9 mouse cellular contexts compared by ENCODE assay signal in the genomic region with DNA sequence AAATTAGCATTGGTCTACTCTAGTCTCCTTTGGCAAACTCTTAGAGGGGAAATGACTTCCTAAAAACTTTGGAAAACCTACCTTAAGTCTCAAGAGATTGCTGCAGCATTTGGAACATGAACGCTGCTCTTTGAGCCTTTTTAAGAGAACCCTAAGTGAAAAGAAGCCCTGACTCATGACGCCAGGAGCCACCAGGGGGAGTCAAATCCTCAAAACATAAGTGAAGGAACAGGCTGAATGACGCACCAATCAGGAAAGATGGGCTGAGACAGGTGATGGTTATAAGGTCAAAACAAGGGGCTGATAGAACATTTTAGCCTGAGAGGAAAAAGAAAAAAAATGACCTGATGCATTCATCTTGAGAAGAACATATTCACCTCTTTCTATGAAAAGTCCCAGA.
A peak's percentile ranks its signal among the peaks of the same experiment; 100 is the strongest.
DNase-seq lines count a peak whose midpoint lies in the region; ATAC-seq and TF ChIP-seq lines count a peak whose summit lies in the region.
"Had no signal": no experiment of that assay in that cellular context is flagged by ENCODE, and none has a peak within 500 bp of the region (broad histone marks: within the 10 kb centered on the region; RNA-seq: fewer than 3 reads in every experiment).

No protein-coding gene starts in this region.

- TF ChIP-seq CTCF in forebrain, postnatal 0 days (IDR thresholded peaks at IDR 0.05; ENCODE audit: low read depth) = peak; percentile 89
- peak; percentile 77 for TF ChIP-seq CTCF in kidney, adult 2 months (conservative IDR thresholded peaks at IDR 0.05; ENCODE audit: insufficient read depth, insufficient read length, low read depth, low read length)
- no peak for TF ChIP-seq CTCF in thymus, adult 2 months (IDR thresholded peaks at IDR 0.05; ENCODE audit: borderline replicate concordance, control insufficient read depth, extremely low read depth, insufficient read depth, low read length, poor library complexity)

- no peak for TF ChIP-seq POLR2A in kidney, adult 2 months (IDR thresholded peaks at IDR 0.05; ENCODE audit: low read depth, low read length)
- no peak for TF ChIP-seq POLR2A in thymus, adult 2 months (IDR thresholded peaks at IDR 0.05; ENCODE audit: control insufficient read depth, extremely low read depth, insufficient read depth, low read length, poor library complexity)

- peaks cover 5% of the 10 kb centered on the region; the same call in 1 of the 2 replicates for H3K4me1 ChIP-seq in midbrain, embryonic 10.5 days
- no peaks in the 10 kb centered on the region for H3K4me1 ChIP-seq in midbrain, embryonic 13.5 days (replicated peaks)
- no peaks in the 10 kb centered on the region for H3K4me1 ChIP-seq in forebrain, postnatal 0 days (ENCODE audit: insufficient read depth)
- no peaks in the 10 kb centered on the region for H3K4me1 ChIP-seq in kidney, adult 2 months (ENCODE audit: control insufficient read depth, insufficient read depth, low read length)
- peaks cover 8% of the 10 kb centered on the region for H3K4me1 ChIP-seq in limb, embryonic 10.5 days
- H3K4me1 ChIP-seq in neural tube, embryonic 13.5 days (replicated peaks) = no peaks in the 10 kb centered on the region
- H3K4me1 ChIP-seq in thymus, adult 2 months (replicated peaks; ENCODE audit: control insufficient read depth, insufficient read depth, low read length) = peaks cover 5% of the 10 kb centered on the region
- H3K4me1 ChIP-seq: embryonic facial prominence, embryonic 13.5 days had no signal

- no peaks in the 10 kb centered on the region for H3K27me3 ChIP-seq in midbrain, embryonic 10.5 days (ENCODE audit: low read depth, poor library complexity, severe bottlenecking)
- no peaks in the 10 kb centered on the region for H3K27me3 ChIP-seq in midbrain, embryonic 13.5 days
- no peaks in the 10 kb centered on the region for H3K27me3 ChIP-seq in forebrain, postnatal 0 days (ENCODE audit: insufficient read depth, low read length)
- no peaks in the 10 kb centered on the region for H3K27me3 ChIP-seq in kidney, adult 2 months (replicated peaks; ENCODE audit: control insufficient read depth, insufficient read depth, low read length)
- 0 out of 2 replicates have a peak, but pooled peaks cover 2% of the 10 kb centered on the region for H3K27me3 ChIP-seq in limb, embryonic 10.5 days (ENCODE audit: low read depth, poor library complexity, severe bottlenecking)
- H3K27me3 ChIP-seq in neural tube, embryonic 13.5 days = no peaks in the 10 kb centered on the region
- H3K27me3 ChIP-seq in thymus, adult 2 months (ENCODE audit: control insufficient read depth, insufficient read depth, low read length) = no peaks in the 10 kb centered on the region
- H3K27me3 ChIP-seq: embryonic facial prominence, embryonic 13.5 days had no signal

- H3K9me3 ChIP-seq in midbrain, embryonic 10.5 days (replicated peaks) = no peaks in the 10 kb centered on the region
- H3K9me3 ChIP-seq in midbrain, embryonic 13.5 days = no peaks in the 10 kb centered on the region
- H3K9me3 ChIP-seq in forebrain, postnatal 0 days (ENCODE audit: low read length) = no peaks in the 10 kb centered on the region
- H3K9me3 ChIP-seq in limb, embryonic 10.5 days (replicated peaks) = no peaks in the 10 kb centered on the region
- H3K9me3 ChIP-seq in neural tube, embryonic 13.5 days = no peaks in the 10 kb centered on the region
- H3K9me3 ChIP-seq: embryonic facial prominence, embryonic 13.5 days had no signal

- ATAC-seq in midbrain, embryonic 13.5 days = no peak; the same call in 1 of the 2 replicates
- ATAC-seq in forebrain, postnatal 0 days = peak; percentile 74
- ATAC-seq in neural tube, embryonic 13.5 days (ENCODE audit: low read depth) = peak; percentile 50; the same call in 1 of the 2 replicates

- 11% methylated on average over 3 of the region's 3 CpGs for WGBS in midbrain, embryonic 10.5 days
- WGBS in midbrain, embryonic 13.5 days = 8% methylated on average over 3 of the region's 3 CpGs
- 4% methylated on average over 3 of the region's 3 CpGs for WGBS in forebrain, postnatal 0 days
- WGBS in kidney, adult 2 months = 6% methylated on average over 3 of the region's 3 CpGs
- WGBS in limb, embryonic 10.5 days = 6% methylated on average over 3 of the region's 3 CpGs
- WGBS in neural tube, embryonic 13.5 days = 10% methylated on average over 3 of the region's 3 CpGs
- WGBS in thymus, adult 2 months = 13% methylated on average over 3 of the region's 3 CpGs

- no peak overlapping the region for H3K9ac ChIP-seq in midbrain, embryonic 13.5 days (replicated peaks)
- no peak overlapping the region for H3K9ac ChIP-seq in forebrain, postnatal 0 days
- H3K9ac ChIP-seq in neural tube, embryonic 13.5 days = no peak overlapping the region
- H3K9ac ChIP-seq: embryonic facial prominence, embryonic 13.5 days had no signal

- H3K4me3 ChIP-seq in midbrain, embryonic 10.5 days = no peak overlapping the region
- no peak overlapping the region for H3K4me3 ChIP-seq in midbrain, embryonic 13.5 days (replicated peaks)
- H3K4me3 ChIP-seq in forebrain, postnatal 0 days (ENCODE audit: low read depth, low read length) = no peak overlapping the region
- H3K4me3 ChIP-seq in kidney, adult 2 months (ENCODE audit: insufficient read depth, low read depth, low read length) = no peak overlapping the region
- no peak overlapping the region for H3K4me3 ChIP-seq in limb, embryonic 10.5 days
- H3K4me3 ChIP-seq in neural tube, embryonic 13.5 days = no peak overlapping the region
- H3K4me3 ChIP-seq in thymus, adult 2 months (ENCODE audit: control insufficient read depth, insufficient read depth, low read length) = no peak overlapping the region
- H3K4me3 ChIP-seq: embryonic facial prominence, embryonic 13.5 days had no signal

- DNase-seq in midbrain, embryonic 10.5 days (ENCODE audit: low spot score) = peak; percentile 62
- peak; percentile 44 for DNase-seq in cerebellum, adult 11 months
- DNase-seq in forebrain, postnatal 0 days = peak; percentile 88
- peak; percentile 79 for DNase-seq in kidney, adult 2 months
- DNase-seq in limb, embryonic 10.5 days (ENCODE audit: low spot score) = peak; percentile 76
- DNase-seq in thymus, adult 2 months = peak; percentile 67

- H3K27ac ChIP-seq in midbrain, embryonic 10.5 days (replicated peaks) = no peak overlapping the region
- H3K27ac ChIP-seq in midbrain, embryonic 13.5 days = no peak overlapping the region
- no peak overlapping the region for H3K27ac ChIP-seq in forebrain, postnatal 0 days (ENCODE audit: low read depth, low read length)
- no peak overlapping the region for H3K27ac ChIP-seq in kidney, adult 2 months (ENCODE audit: insufficient read depth, low read depth, low read length)
- no peak overlapping the region for H3K27ac ChIP-seq in limb, embryonic 10.5 days
- H3K27ac ChIP-seq in neural tube, embryonic 13.5 days (replicated peaks) = no peak overlapping the region
- no peak overlapping the region for H3K27ac ChIP-seq in thymus, adult 2 months (ENCODE audit: control insufficient read depth, insufficient read depth, low read length)
- H3K27ac ChIP-seq: embryonic facial prominence, embryonic 13.5 days had no signal

- no peaks in the 10 kb centered on the region for H3K36me3 ChIP-seq in midbrain, embryonic 10.5 days
- no peaks in the 10 kb centered on the region for H3K36me3 ChIP-seq in midbrain, embryonic 13.5 days
- no peaks in the 10 kb centered on the region for H3K36me3 ChIP-seq in forebrain, postnatal 0 days (ENCODE audit: insufficient read depth)
- no peaks in the 10 kb centered on the region for H3K36me3 ChIP-seq in kidney, adult 2 months (ENCODE audit: control insufficient read depth, insufficient read depth, low read length)
- no peaks in the 10 kb centered on the region for H3K36me3 ChIP-seq in limb, embryonic 10.5 days
- no peaks in the 10 kb centered on the region for H3K36me3 ChIP-seq in neural tube, embryonic 13.5 days
- H3K36me3 ChIP-seq in thymus, adult 2 months (ENCODE audit: control insufficient read depth, insufficient read depth, low read length) = no peaks in the 10 kb centered on the region
- H3K36me3 ChIP-seq: embryonic facial prominence, embryonic 13.5 days had no signal

- H3K4me2 ChIP-seq in midbrain, embryonic 13.5 days (replicated peaks) = no peak overlapping the region
- no peak overlapping the region for H3K4me2 ChIP-seq in forebrain, postnatal 0 days (ENCODE audit: low read depth)
- H3K4me2 ChIP-seq in neural tube, embryonic 13.5 days = no peak overlapping the region
- H3K4me2 ChIP-seq: embryonic facial prominence, embryonic 13.5 days had no signal
